Mouse (Mus musculus) brown adipose tissue, adult 24 weeks (tissue): ENCODE results near the gene Fbxo41. TPM values are rescaled to one million over a fixed set of nuclear protein-coding genes. Genes with fewer than 3 reads are reported as not detected.

Source experiments
- H3K27ac ChIP-seq: fragments of 200-500 bp; replicated peaks from 2 replicates; pipeline ENCODE4 v1.5.1; 2012; ENCODE audit warnings: low read depth, mild to moderate bottlenecking, low read length
- H3K4me1 ChIP-seq: fragments of 200-500 bp; 2 replicates; pipeline ENCODE4 v1.6.1; 2012; ENCODE audit warnings: low read length, mixed read lengths; ENCODE audit not compliant: control insufficient read depth, insufficient read depth, insufficient read length
- H3K4me3 ChIP-seq: fragments of 200-500 bp; 2 replicates; pipeline ENCODE4 v1.5.1; 2012; ENCODE audit warnings: low read depth, mild to moderate bottlenecking, low read length, moderate library complexity; ENCODE audit not compliant: insufficient read depth
- polyA plus RNA-seq: library from polyadenylated mRNA; stranded (reverse); fragments of >200 nt; gene quantifications from 2 replicates; pipeline ENCODE4 v1.2.4, GENCODE M21; 2012; ENCODE audit not compliant: missing spikeins, insufficient read depth, insufficient read length

The Fbxo41 gene
- polyA plus RNA-seq, 1 experiment: not detected

GRCm38 (mm10) chr6:85444266-85444965, 58.4 kb downstream of the Fbxo41 start:
- H3K27ac ChIP-seq: no peak overlapping the region
- H3K4me1 ChIP-seq: no peaks in the 10 kb centered on the region; the same call in 1 of the 2 replicates
- H3K4me3 ChIP-seq: no peak overlapping the region

- Histone ChIP-seq H3K27ac (no peak overlapping the region), H3K4me1 (no peaks in the 10 kb centered on the region; the same call in 1 of the 2 replicates), H3K4me3 (no peak overlapping the region)
These were observed 59.1 kb downstream of the Fbxo41 start for GRCm38 (mm10) chr6:85443488-85444233.

- Histone ChIP-seq H3K27ac (no peak overlapping the region), H3K4me3 (no peak overlapping the region), H3K4me1 (no peaks in the 10 kb centered on the region; the same call in 1 of the 2 replicates)
These were observed 61.7 kb downstream of the Fbxo41 start for GRCm38 (mm10) chr6:85441142-85441541.

GRCm38 (mm10) chr6:85436631-85437030, 66.2 kb downstream of the Fbxo41 start:
- H3K27ac ChIP-seq: no peak overlapping the region
- peaks cover 3% of the 10 kb centered on the region; the same call in 1 of the 2 replicates for H3K4me1 ChIP-seq
- H3K4me3 ChIP-seq: no peak overlapping the region

- no peak overlapping the region for H3K27ac ChIP-seq
- peaks cover 3% of the 10 kb centered on the region; the same call in 1 of the 2 replicates for H3K4me1 ChIP-seq
- H3K4me3 ChIP-seq: no peak overlapping the region
These were observed 66.6 kb downstream of the Fbxo41 start for GRCm38 (mm10) chr6:85436204-85436603.

- Histone ChIP-seq H3K27ac (no peak overlapping the region), H3K4me3 (no peak overlapping the region), H3K4me1 (peaks cover 3% of the 10 kb centered on the region; the same call in 1 of the 2 replicates)
These were observed 68.9 kb downstream of the Fbxo41 start for GRCm38 (mm10) chr6:85433865-85434264.

- no peak within 1 kb of the TSS for H3K27ac ChIP-seq
- peaks cover 3% of the 10 kb centered on the region; the same call in 1 of the 2 replicates for H3K4me1 ChIP-seq
- H3K4me3 ChIP-seq: peak within 1 kb of the TSS; percentile 96
These were observed 70.9 kb downstream of the Fbxo41 start, which contains the start of gene Smyd5 for GRCm38 (mm10) chr6:85431842-85432431. Gene Smyd5 (plus strand): TSS chr6:85431989.

- Histone ChIP-seq H3K27ac (no peak overlapping the region), H3K4me1 (peaks cover 3% of the 10 kb centered on the region; the same call in 1 of the 2 replicates), H3K4me3 (peak overlapping the region; percentile 96)
These were observed 71.4 kb downstream of the Fbxo41 start for GRCm38 (mm10) chr6:85431274-85431841.

- Histone ChIP-seq H3K4me1 (no peaks in the 10 kb centered on the region), H3K4me3 (no peak within 1 kb of the TSS), H3K27ac (no peak within 1 kb of the TSS)
These were observed 78.9 kb downstream of the Fbxo41 start, which contains the start of gene Noto for GRCm38 (mm10) chr6:85423836-85424379. Gene Noto (plus strand): TSS chr6:85423886.

Other genes with a start within 250 kb of the Fbxo41 start
- gene Sfxn5, start 169.6 kb downstream of the Fbxo41 start, polyA plus RNA-seq: 51.9 and 66.8 TPM in 2 replicates
- gene Rab11fip5, start 128.4 kb downstream of the Fbxo41 start, polyA plus RNA-seq: 10.0 and 10.3 TPM in 2 replicates
- not detected in 2 replicates for gene Noto, start 79.1 kb downstream of the Fbxo41 start, polyA plus RNA-seq
- gene Smyd5, start 71.0 kb downstream of the Fbxo41 start, polyA plus RNA-seq: 8.3 and 12.7 TPM in 2 replicates
- 85.6 and 142 TPM in 2 replicates for gene Cct7, start 51.5 kb downstream of the Fbxo41 start, polyA plus RNA-seq
- gene Pradc1, start 51.0 kb downstream of the Fbxo41 start, polyA plus RNA-seq: 15.1 and 16.3 TPM in 2 replicates
- not detected in 2 replicates for gene Egr4, start 10.6 kb upstream of the Fbxo41 start, polyA plus RNA-seq
- gene Alms1, start 84.5 kb upstream of the Fbxo41 start, polyA plus RNA-seq: 0.59 and 0.71 TPM in 2 replicates
- gene Nat8f7, start 210.2 kb upstream of the Fbxo41 start, polyA plus RNA-seq: not detected in 2 replicates